Mouse (Mus musculus) brain, embryonic 14.5 days (tissue): ENCODE measurements around the gene Cep170b.

ENCODE experiments used
- CTCF ChIP-seq: fragments of 200-500 bp; IDR thresholded peaks from 2 replicates; pipeline ENCODE4 v1.5.1; 2012; ENCODE audit warnings: inconsistent platforms, mild to moderate bottlenecking, moderate library complexity, borderline replicate concordance; ENCODE audit not compliant: insufficient read depth, insufficient read length; ENCODE audit errors: extremely low read depth
- POLR2A ChIP-seq: fragments of 200-500 bp; IDR thresholded peaks from 2 replicates; pipeline ENCODE4 v1.6.1; 2012; ENCODE audit warnings: mild to moderate bottlenecking, inconsistent platforms, borderline replicate concordance; ENCODE audit not compliant: poor library complexity, insufficient read depth, insufficient read length, severe bottlenecking; ENCODE audit errors: extremely low read depth

GRCm38 (mm10) chr12:112773366-112773765, 53.1 kb downstream of the Cep170b start:
- TF ChIP-seq POLR2A (no peak), CTCF (no peak)
